Mouse (Mus musculus): ENCODE data around the gene Cd300c2.

DNA sequence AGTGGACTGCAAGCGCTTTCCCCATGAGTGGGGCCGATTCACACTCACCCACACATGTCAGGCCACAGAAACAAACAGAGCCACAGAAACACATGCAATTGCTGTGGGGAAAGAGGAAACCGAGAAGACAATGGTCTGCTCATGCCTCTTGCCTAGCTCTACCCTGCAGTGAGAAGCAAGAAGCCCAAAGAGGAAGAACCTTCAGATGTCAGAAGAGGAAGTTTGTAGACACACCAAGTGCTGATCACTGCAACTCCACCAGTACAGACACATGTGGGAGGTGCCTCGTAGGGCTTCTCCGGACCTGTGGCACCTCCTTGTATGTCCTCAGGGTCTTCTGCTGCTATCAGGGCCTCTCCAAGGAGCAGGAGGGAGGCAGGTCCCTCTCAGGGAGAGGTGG is 2.4 kb upstream of the Cd300c2 start:
- TF ChIP-seq CTCF (IDR thresholded peaks at IDR 0.05; ENCODE audit: low read depth, low read length) (no peak), POLR2A (IDR thresholded peaks at IDR 0.05; ENCODE audit: borderline replicate concordance, low read depth, low read length) (no peak)

Measured in bone marrow macrophage, adult 2 months (primary cell).